Mouse (Mus musculus): Measurements from ENCODE around the gene Psg19. TPM values are rescaled to one million over a fixed set of nuclear protein-coding genes. Genes with fewer than 3 reads are reported as not detected.
"Not testable (repeated sequence)": the region's sequence is repeated elsewhere in the genome, so short reads cannot be mapped to it uniquely, and the experiment has no call there.

Gene Psg19
- total and polyA plus RNA-seq, 3 experiments, result 0.04 TPM; not detected in 2

DNA sequence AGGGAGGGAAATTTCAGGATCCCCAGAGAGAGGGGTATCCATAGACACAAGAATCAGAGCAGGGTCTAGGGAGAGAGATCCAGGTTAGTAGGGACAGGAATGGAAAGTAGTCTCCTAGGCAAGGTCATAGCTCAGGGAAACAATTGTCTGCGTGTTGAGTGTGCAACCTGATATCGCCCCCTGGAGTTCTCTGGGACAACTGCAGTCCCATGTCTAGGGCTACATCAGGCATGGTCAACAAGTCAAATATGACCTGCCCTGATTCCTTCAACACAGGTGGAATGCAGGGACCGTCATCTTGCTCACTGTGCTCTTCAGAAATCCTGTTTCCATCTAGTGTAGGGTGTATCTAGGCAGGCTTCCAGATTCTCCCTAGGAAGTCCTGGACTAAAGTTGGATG is 809 bp upstream of the Psg19 start:
- no peak overlapping the region for H3K27ac ChIP-seq (ENCODE audit: control insufficient read depth, low read depth, low read length)
- H3K9ac ChIP-seq (ENCODE audit: control insufficient read depth, low read depth, low read length, poor library complexity, severe bottlenecking), result no peak overlapping the region
- no peaks in the 10 kb centered on the region for H3K27me3 ChIP-seq (ENCODE audit: control insufficient read depth in 1 of 2, insufficient read depth in 2 of 2, low read length in 2 of 2)
- peak; percentile 29 for DNase-seq (ENCODE audit: low read depth, low spot score)
- H3K36me3 ChIP-seq (ENCODE audit: control insufficient read depth in 1 of 2, insufficient read depth in 2 of 2, low read length in 2 of 2), result no peaks in the 10 kb centered on the region
- no peak for TF ChIP-seq GATA1 (IDR thresholded peaks at IDR 0.05; ENCODE audit: low read depth, low read length)
- no peak for TF ChIP-seq E2F4 (IDR thresholded peaks at IDR 0.05; ENCODE audit: borderline replicate concordance, low read depth, low read length)
- no peak for TF ChIP-seq UBTF (IDR thresholded peaks at IDR 0.05; ENCODE audit: borderline replicate concordance, insufficient read depth, low read depth, low read length)
- peak; percentile 28 for TF ChIP-seq RAD21 (IDR thresholded peaks at IDR 0.05; ENCODE audit: low read depth, low read length)
- TF ChIP-seq USF1 (IDR thresholded peaks at IDR 0.05; ENCODE audit: low read depth, low read length), result no peak
- no peak for TF ChIP-seq ETS1 (IDR thresholded peaks at IDR 0.05; ENCODE audit: low read depth, low read length)
- TF ChIP-seq MXI1 (IDR thresholded peaks at IDR 0.05; ENCODE audit: low read depth, low read length), result no peak
- TF ChIP-seq KAT2A (conservative IDR thresholded peaks at IDR 0.05; ENCODE audit: low read depth, low read length), result no peak
- peak; percentile 29; the same call in 1 of the 2 replicates for TF ChIP-seq SMC3 (IDR thresholded peaks at IDR 0.05; ENCODE audit: low read depth, low read length)
- no peak for TF ChIP-seq NELFE (IDR thresholded peaks at IDR 0.05; ENCODE audit: low read depth, low read length)
- no peak for TF ChIP-seq SIN3A (IDR thresholded peaks at IDR 0.05; ENCODE audit: low read length)
- TF ChIP-seq TBP (IDR thresholded peaks at IDR 0.05; ENCODE audit: low read depth, low read length), result no peak
- no peak for TF ChIP-seq CHD2 (IDR thresholded peaks at IDR 0.05; ENCODE audit: low read length)
- no peak for TF ChIP-seq NRF1 (IDR thresholded peaks at IDR 0.05; ENCODE audit: insufficient read depth, low read depth, low read length, poor library complexity, severe bottlenecking)
- TF ChIP-seq ZNF384 (IDR thresholded peaks at IDR 0.05; ENCODE audit: low read depth, low read length), result no peak
- peak; percentile 43 to 53 (median 46) for TF ChIP-seq CTCF (IDR thresholded peaks at IDR 0.05 in 2 of 3, conservative IDR thresholded peaks at IDR 0.05 in 1 of 3; ENCODE audit: control insufficient read depth in 1 of 3, insufficient read depth in 1 of 3, low read depth in 2 of 3, low read length in 3 of 3, poor library complexity in 1 of 3, severe bottlenecking in 1 of 3)
- TF ChIP-seq TAL1 (IDR thresholded peaks at IDR 0.05; ENCODE audit: low read length), result no peak
- H3K9me3 ChIP-seq (replicated peaks; ENCODE audit: insufficient read depth, low read length), result no peaks in the 10 kb centered on the region
- H3K79me2 ChIP-seq (ENCODE audit: control insufficient read depth, insufficient read depth, low read length, poor library complexity), result no peaks in the 10 kb centered on the region
- peaks cover 0 to 4% of the 10 kb centered on the region in 2 experiments for H3K4me1 ChIP-seq (ENCODE audit: control insufficient read depth in 1 of 2, insufficient read depth in 2 of 2, low read length in 2 of 2)
- H3K4me3 ChIP-seq (ENCODE audit: control insufficient read depth in 1 of 2, insufficient read depth in 1 of 2, low read depth in 2 of 2, low read length in 2 of 2), result no peak overlapping the region

- H3K79me2 ChIP-seq (ENCODE audit: control insufficient read depth, insufficient read depth, low read length, poor library complexity); H3K4me3 ChIP-seq (ENCODE audit: control insufficient read depth in 1 of 2, insufficient read depth in 1 of 2, low read depth in 2 of 2, low read length in 2 of 2); H3K27ac ChIP-seq (ENCODE audit: control insufficient read depth, low read depth, low read length); H3K9ac ChIP-seq (ENCODE audit: control insufficient read depth, low read depth, low read length, poor library complexity, severe bottlenecking); DNase-seq (ENCODE audit: low read depth, low spot score); H3K9me3 ChIP-seq (replicated peaks; ENCODE audit: insufficient read depth, low read length); H3K4me1 ChIP-seq (ENCODE audit: control insufficient read depth in 1 of 2, insufficient read depth in 2 of 2, low read length in 2 of 2); H3K27me3 ChIP-seq (ENCODE audit: control insufficient read depth in 1 of 2, insufficient read depth in 2 of 2, low read length in 2 of 2); H3K36me3 ChIP-seq (ENCODE audit: control insufficient read depth in 1 of 2, insufficient read depth in 2 of 2, low read length in 2 of 2): not testable (repeated sequence)
Observed at GRCm38 (mm10) chr7:18790671-18791070, 7.6 kb downstream of the Psg19 start.
